Mouse (Mus musculus) ovary, postnatal 36 days (tissue): ENCODE measurements around the gene Gramd1c.

Experiments
- DNase-seq: peaks from one replicate; pipeline ENCODE4 v3.0.0; 2022; ENCODE audit warnings: low spot score, mixed read lengths

The Gramd1c gene

DNA sequence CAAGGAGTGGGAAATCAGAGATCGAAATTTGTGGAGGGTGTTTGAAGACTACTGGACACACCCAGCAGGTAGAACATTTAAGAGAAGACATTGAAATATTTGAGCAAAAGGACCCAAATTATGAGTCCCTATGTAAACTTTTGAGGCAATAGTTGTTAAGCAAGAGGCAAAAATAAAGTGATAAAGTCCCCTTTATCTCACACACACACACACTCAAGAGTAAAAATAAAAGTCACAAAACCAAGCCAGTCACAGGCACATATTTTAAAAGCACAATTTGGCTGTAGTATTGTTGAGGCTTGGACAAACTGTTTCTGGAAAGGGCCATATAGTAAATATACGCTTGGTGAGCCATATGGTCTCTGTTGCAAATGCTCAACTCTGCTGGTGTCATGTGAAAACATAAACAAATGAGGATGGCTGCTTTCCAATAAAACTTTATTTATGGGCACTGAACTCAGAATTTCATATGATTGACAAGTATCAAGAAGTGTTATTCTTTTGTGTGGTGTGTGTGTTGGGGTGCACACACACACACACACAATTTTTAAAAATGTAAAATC, 44.1 kb downstream of the Gramd1c start:
- DNase-seq = no peak

DNA sequence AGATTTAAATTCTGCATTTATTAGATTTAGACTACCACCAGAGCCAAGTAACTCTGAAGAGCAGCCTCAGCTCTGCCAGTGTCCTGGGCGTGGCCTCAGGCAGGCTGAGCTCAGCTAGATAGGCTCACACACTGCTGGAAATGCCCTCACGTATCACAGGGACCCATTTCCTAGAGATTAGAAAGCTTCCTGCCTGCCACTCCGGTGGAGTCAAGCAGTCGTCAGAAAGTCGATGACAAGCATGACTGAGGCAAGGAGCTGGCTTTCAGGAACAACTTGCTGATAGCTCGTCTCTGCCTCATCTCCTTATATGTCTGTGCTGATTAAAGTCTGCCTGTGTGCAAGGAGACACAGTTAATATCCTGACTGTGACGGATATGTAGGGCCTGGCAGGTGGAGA, 44.8 kb downstream of the Gramd1c start:
- no peak for DNase-seq

DNA sequence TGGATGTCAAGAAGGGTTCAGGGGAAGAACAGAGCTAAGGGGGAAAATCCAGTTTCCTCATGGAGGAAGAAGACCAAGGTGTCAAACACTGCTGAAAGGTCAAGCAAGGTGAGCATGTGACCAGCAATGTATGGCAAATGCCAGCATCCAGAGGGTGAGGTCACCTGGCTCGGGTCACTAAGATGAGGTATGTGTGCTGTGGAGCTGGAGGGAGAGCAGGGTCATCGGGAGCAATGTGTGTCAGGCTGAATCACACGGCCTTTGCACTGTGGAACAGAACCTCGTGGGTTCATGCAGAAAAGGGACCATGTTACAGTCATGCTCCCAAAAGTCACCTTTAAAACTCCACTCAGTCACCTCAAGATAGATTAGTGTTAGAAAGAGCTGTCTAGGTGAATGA, 45.4 kb downstream of the Gramd1c start:
- DNase-seq = no peak

DNA sequence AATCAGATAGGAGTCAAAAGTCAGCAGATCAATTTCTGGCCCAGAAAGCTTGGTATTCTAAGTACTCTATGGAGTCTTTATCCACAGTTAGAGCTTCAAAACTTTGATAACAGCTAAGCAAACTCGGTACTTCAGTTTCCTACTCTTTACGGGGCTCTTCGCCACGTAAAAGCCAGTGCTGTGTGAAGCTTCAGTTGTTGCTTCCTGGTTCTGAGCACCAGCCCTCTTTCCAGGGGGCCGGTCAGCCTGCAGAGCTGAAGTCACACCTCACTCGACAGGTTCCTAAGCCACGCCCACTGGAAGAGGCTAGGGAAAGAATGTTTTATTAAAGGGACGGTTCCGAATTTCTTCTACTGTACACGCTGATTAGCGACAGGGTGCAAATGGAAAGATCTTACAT, 47.0 kb downstream of the Gramd1c start:
- peak; percentile 30 for DNase-seq

DNA sequence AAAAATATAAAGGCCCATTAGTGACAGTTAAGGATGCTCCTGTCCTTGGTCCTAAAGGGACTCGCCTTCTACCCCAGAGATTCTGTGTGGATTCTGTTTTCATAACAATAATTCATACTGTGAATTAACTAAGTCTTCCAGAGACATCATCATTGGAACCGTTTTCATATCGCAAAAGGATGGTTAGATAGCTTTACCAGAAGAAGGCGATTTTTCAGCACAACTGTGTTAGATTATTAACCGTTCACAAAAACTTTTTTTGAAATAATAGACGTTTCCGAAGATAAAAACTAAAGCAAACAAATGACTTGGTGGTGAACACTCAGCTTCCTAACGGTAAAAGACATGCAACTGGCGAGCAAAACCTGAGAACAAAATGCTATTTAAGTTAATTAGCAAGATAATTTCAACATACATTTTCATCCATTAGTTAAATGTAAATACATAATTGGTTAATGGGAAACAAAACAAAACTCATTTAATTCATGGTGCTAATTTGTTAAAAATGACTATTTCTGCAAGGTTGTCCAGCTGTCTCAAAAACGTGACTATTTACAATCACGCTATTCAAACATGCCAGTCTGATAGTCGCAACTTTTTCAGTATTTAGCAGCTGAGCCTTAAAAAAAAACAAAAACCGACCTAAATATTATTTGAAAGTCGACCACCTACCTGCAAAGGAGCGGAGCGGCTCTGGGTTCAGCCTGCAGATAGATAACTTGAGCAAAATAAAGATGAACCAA, 47.6 kb downstream of the Gramd1c start:
- DNase-seq = no peak

DNA sequence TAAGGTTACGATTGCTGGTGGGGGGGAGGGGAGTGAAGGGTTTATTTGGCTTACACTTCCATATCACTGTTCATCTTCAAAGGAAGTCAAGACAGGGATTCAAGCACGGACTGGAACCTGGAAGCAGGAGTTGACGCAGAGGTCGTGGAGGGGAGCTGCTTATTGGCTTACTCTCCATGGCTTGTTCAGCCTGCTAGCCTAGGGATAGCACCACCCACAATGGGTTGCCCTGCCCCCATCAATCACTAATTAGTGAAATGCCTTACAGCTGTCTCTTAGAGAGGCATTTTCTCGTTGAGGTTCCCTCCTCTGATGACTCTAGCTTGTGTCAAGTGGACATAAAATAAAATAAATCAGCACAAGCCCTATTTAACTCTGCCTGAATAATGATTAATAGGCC, 52.1 kb downstream of the Gramd1c start:
- no peak for DNase-seq

DNA sequence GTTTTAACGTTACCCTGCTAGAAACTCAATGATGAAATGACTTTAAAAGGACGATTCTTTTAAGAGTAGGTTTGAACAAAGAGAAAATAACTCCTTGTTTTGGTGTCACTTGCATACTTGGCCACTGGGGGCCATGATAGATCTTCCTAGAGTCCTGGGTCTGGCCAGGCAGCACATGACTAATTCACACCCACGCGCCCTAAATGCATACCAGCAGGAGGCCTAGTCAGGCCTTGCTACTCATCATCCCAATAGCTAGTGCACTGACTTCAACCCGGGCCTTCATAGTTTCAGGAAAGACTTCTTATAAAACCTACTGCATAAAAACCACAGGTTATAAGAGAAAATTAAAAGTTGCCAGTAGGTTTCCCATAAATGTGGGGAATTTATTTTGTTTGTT, 61.1 kb downstream of the Gramd1c start:
- DNase-seq = no peak

DNA sequence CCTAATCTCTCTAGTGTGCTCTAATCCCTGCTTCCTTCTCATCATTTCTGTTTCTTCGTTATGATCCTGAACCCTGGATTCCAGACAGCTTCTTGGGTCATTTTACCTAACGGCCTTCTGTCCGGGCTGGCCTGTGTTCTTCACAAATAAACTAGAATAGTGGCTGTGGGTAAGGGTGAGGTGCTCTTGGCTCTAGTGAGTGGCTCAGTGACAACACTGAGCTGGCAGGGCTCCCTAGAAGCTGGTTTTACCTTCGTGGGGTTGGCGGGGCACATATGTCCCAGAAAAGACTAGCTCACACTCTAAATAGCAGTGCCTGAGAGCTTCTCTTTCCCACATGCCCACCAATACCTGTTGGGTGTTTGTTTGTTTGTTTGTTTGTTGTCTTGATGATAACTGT, 63.6 kb downstream of the Gramd1c start:
- no peak for DNase-seq

DNA sequence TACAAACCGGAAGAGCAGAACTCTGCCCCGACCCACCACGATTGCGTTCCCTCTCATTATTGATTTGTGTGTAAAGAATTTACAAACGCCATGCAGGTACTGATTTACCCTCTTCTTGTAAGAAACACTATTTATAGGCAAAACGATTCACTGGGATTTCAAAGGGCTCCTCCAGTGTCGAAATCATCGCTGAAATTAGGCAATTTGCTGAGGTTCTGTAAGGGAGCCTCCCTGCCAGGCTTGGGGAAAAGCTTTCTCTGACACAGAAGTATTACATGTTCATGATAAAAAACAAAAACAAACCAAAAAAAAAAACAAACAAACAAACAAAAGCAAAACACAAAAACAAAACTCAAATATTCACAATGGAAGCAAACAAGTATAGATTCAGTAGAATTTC, 64.0 kb downstream of the Gramd1c start:
- DNase-seq = no peak

DNA sequence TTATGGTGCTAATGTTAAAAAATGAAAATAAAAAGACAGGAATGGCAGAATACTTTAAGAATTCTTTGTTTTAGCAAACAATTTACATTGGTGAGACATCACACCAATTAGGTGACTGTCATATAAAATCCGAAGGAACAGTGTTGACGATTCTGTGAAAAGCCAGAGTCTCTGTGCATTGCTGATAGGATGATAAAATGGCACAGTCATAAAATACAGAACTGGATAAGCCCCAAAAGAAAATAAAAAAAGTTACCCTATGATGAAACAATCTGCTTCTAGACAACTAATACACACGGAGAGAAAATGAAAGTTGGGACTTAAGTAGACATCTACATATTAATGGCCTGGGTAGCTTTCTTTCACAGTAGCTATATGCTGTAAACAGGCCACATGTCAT, 68.5 kb downstream of the Gramd1c start:
- DNase-seq = no peak

DNA sequence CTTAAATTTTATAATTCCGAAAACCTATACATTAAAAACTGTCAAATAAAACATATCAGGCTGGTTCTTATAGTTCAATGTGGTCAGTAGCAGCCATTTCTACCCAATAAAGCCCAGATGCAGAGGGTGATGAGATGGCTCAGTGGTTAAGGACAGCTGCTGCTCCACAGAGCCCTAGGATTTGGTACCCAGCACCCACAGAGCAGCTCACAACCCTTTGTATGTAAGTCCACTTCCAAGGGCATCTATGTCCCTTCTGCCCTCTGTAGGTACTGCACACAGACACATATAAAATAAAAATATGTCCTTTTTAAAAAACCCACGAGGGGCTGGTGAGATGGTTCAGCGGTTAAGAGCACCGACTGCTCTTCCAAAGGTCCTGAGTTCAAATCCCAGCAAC, 76.8 kb downstream of the Gramd1c start:
- no peak for DNase-seq

DNA sequence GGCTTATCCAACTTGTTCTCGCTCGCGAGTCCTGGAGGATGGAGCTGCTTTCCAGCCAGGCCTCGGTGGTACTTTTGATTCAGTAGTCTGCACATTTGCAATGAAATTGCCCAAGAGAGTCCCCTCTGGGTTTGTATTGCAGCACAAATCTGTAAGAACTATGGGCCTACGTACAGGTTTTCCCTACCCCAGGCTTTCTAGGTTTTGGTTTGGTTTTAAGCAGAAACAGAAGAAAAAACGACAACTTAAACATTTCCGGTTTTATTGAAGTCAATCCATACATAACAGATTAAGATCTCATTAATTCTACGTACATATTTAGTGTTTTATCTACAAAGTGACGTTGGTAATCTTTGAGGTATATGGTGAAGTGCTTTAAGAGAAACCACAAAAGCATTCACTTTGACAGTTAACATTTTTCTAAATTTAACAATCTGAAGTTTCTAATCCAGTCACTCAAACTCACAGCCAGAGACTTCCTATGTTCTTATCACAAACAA, 83.0 kb downstream of the Gramd1c start:
- DNase-seq = no peak

DNA sequence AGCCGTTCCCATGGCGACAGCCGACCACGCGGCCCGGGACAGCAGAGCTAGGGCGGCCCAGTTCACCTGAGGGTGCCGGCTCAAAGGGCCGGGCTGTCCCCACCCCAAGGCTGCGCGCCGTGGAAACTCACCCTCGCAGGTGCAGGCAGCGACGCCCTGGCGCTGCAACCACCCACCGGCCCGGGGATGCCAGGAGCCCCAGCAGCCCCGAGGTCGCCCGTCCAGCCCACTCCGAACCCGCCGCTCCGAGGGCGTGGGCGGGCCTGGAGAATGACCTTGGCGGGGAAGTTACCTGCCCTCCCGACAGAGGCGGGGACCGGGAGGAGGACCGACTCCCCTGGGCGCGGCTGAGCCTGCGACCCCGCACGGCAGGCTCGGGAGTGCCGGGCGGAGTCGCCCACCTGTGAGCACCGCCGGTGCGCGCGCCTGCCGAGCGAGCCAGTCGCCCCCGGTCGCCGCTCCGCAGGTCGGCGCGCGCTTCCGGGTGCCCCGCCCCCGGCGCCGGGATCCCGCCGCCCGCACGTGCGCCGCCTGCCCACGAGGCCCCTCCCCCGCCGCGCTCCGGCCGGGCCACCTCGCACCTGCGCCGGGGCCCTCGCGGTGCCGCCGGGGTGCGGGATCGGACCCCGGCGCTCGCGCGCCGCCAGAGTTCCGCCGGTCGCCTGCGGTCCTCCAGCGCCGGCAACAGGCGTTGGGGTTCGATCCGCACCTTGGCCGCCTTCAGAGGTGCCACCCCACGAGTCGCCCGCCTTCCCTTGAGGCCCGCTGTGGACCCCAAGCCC, 83.6 kb downstream of the Gramd1c start, which contains the start of gene Zdhhc23:
Zdhhc23 (minus strand) TSS at position 464 of the 782 bp plus-strand sequence.
- DNase-seq = peak; percentile 57

DNA sequence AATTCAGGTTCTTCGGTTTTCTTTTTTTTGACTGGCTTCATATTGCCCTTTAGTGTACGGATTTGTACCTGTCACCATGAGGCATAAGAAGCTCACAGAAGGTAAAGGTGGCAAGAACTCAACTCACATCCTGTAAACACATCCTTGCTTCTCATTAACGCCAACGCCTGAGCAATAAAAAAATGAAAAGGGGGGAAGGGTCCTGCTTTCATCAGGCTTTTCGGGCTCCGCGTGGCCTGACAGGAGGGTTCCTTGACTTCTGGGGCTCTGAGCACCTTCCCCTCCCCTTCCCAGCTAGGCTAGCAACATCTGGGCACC, 84.2 kb downstream of the Gramd1c start:
- DNase-seq = no peak

DNA sequence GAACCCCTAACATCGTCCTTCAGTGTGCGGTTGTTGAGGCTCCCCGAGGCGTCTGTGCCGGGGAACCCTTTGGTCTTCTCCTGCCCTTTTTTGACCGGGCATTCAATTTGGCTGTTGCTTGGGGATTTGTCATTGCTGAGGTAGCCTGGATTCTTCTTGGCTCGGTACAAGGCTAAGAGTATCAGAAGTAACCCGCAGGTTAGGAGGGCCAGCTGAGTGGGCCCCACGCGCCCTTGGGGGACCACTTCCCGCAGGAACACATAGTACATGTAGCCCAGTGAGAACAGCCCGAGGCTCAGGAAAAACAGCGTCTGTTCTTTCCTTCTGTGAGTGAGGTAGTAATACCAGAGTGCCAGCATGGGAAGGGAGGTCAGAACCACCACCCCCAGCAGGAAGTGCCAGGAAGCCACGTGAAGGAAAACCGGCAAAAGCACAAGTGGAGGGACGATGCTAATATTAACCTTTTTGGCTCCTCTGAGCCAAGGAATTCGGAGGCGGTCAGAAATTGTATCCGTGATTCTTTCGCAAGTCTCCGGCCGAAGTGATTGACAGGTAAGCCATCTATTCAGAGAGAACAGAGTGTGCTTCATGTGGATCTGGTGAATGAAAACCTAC, 89.4 kb downstream of the Gramd1c start:
- DNase-seq = no peak

DNA sequence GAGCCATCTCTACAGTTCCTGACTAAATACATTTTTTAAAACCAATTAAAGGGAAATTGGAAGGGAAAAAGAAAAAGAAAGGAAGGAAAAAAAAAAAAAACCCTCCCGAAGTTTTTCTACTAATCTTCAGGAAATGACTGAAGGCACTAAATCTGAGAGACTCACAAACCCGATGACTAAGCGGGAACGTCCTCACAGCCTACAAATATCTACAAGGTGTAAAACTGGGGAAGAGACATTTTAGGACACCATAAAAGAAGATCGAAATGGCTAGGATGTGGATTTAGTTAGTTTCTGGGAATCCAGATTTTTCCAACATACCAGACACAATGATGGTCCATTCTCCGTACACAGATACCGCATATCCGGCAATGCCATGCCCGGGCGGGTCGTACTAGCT, 90.0 kb downstream of the Gramd1c start:
- DNase-seq = no peak

DNA sequence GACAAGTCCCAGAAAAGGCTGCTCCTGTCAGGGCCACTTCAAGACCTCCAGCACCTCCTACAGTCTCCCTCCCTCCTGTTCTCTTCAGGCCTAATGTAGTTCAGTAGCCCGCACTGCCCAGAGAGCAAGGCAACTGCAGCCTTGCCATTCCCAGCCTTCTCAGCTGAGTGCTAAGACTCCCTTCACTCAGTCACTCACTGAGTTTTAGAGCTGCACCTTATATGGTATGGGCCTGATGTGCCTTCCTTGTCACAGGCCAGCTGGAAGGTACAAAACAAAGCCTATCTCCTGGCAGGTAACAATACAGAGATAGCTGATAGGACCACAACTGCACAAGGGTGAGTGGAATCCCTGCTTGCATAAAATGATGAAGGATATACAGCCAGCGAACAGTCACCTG, 90.8 kb downstream of the Gramd1c start:
- DNase-seq = no peak

DNA sequence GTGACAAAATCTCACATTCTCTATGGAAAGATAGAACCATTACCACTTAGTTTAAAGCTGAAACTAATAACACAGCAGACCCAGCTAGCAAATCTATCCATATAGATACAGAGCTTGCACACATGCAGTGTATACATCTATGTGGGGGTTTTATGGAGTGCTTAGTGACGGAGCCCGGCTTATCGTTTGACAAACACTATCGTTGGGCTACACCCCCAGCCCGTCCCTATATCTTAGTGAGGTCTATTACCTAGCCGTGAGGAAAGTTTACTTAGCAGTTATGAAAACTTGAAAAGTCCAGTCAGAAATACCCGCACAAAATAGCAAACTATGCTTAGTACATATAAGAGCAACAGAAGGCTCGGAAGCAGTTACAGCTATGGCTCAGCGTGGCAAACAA, 91.4 kb downstream of the Gramd1c start:
- no peak for DNase-seq

DNA sequence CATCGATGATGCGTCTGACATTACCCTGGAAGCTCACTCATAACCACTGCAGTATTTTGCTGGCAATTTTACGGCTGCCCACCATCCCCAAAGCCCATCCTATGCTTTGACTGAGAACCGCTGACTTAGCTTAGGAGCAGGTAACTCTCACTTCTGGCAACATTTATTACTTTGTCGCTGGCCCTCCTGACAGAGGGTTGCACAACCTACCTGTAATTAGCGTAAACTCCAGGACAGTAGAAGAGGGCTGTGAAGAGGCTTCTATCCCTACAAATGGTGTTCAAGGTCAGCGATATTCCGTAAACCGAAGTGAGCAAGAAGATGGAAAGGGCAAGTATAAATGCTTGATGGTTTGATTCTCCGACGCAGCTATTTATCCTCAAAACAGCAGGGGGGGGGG, 92.0 kb downstream of the Gramd1c start:
- DNase-seq = no peak

DNA sequence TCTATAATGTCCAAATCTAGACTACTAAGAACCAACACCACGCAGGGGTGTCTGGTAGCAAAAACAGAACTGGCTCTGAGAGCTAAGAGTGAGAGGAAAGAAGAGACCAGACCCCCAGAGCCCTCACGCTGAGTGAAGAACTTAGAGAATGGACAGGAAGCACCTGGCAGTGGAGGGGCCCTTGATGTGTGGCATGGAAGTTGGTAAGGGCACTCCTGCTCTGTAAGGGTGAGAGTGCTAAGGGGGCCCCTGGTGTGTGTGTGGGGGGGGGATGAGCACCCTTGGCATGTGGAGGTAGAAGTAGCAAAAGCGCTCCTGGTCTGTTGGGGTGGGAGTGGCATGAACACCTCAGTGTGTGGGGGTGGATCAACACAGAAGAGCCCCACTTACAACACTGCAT, 92.7 kb downstream of the Gramd1c start:
- no peak for DNase-seq

DNA sequence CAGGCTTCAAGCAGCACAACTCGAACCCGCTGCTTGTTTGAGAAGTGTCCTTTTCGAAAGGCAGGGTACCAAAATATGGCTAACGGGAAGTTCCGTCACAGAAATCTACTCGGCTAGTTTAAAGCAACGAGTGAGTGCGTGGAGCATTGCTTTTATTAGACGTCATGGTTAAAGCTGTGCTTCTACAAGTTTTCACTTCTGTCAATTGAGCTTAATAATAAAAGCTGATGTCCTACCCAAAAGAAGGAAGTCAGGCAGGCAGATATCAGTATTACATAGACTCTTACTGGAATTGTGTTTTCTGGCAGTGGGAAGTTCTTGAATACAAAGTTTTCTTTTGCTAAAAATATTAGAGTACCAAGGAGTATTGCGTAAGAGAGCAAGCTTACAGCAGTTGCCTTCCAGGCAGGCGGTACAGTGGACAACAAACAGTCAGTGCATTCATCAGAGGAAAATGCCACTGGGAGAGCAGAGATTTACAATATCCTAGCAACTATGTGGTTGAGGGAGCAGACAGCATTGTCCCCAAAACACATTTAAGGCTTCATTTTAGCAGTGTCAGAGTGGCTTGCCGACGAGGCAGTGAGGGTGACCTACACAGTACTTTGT, 97.3 kb downstream of the Gramd1c start:
- DNase-seq = no peak

DNA sequence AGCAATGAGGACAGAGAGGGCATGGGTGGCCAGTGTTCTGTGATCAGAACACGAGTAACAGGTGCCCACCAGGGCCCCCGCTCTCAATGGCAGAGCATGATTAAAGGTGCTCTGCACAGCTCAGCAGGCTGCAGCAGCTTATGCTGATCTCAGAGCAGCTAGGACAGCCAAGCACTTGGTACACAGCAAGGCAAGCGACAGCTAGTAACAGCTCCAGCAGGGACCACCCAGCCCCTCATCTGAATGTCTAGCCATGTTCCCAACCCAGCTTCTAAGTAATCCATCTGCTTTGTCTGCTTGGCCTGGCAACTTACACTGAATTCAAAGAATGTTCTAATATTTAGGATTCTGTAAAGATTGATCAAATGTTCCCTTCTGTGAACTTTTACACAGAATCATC, 99.4 kb downstream of the Gramd1c start:
- DNase-seq = no peak
